Mouse (Mus musculus) stomach, postnatal 0 days (tissue): ENCODE measurements at regions not wholly inside any gene's neighbourhood (a gene's known extent, or its start where the extent isn't known, plus 50 kb on each side); places are given as distances from the start of the nearest gene placed in this dataset.

Experiments used
- ATAC-seq: fragments of 200-750 bp; cut with Nextera tagmentation; 2 replicates; pipeline ENCODE4 v1.8.0; 2017; ENCODE audit not compliant: low FRiP score, low TSS enrichment
- DNase-seq: peaks from one replicate; pipeline ENCODE4 v3.0.0-alpha.2; 2016; ENCODE audit warnings: low spot score
- H3K27ac ChIP-seq: fragments of 300-500 bp; sonication (generic); replicated peaks from 2 replicates; pipeline ENCODE4 v1.5.1; 2014; ENCODE audit warnings: mild to moderate bottlenecking, control low read depth
- H3K27me3 ChIP-seq: fragments of 300-500 bp; sonication (generic); 2 replicates; pipeline ENCODE4 v1.6.1; 2014; ENCODE audit warnings: low read length; ENCODE audit not compliant: control insufficient read depth, insufficient read depth
- H3K36me3 ChIP-seq: fragments of 300-500 bp; sonication (generic); 2 replicates; pipeline ENCODE4 v1.6.1; 2014; ENCODE audit warnings: low read length, mixed read lengths; ENCODE audit not compliant: control insufficient read depth, insufficient read depth
- H3K4me1 ChIP-seq: fragments of 300-500 bp; sonication (generic); replicated peaks from 2 replicates; pipeline ENCODE4 v1.6.1; 2014; ENCODE audit warnings: antibody characterized with exemption; ENCODE audit not compliant: control insufficient read depth, insufficient read depth
- H3K4me2 ChIP-seq: fragments of 300-500 bp; sonication (generic); replicated peaks from 2 replicates; pipeline ENCODE4 v1.6.1; 2014; ENCODE audit warnings: low read depth, mild to moderate bottlenecking, control low read depth, moderate library complexity
- H3K4me3 ChIP-seq: fragments of 300-500 bp; sonication (generic); 2 replicates; pipeline ENCODE4 v1.5.1; 2014; ENCODE audit warnings: low read depth, low read length, control low read depth
- H3K9ac ChIP-seq: fragments of 300-500 bp; sonication (generic); 2 replicates; pipeline ENCODE4 v1.6.1; 2014; ENCODE audit warnings: mild to moderate bottlenecking, low read length, control low read depth, mixed read lengths
- H3K9me3 ChIP-seq: fragments of 300-500 bp; sonication (generic); 2 replicates; pipeline ENCODE4 v1.6.1; 2016; ENCODE audit warnings: low read length; ENCODE audit not compliant: control insufficient read depth
- CTCF ChIP-seq: IDR thresholded peaks from 2 replicates; pipeline ENCODE4 v1.5.1; 2016; ENCODE audit warnings: antibody characterized with exemption, low read depth, mild to moderate bottlenecking, moderate library complexity
- EP300 ChIP-seq: optimal IDR thresholded peaks from 2 replicates; pipeline ENCODE3; 2016; ENCODE audit warnings: antibody characterized with exemption
- WGBS: fragments of 180-500 bp; shearing (Covaris S2); extraction: QIAGEN DNeasy Blood & Tissue Kit; methylation state at CpG from one replicate; pipeline ENCODE4 v1.1.7; 2014; 5-methylcytosine and 5-hydroxymethylcytosine counted together

DNA sequence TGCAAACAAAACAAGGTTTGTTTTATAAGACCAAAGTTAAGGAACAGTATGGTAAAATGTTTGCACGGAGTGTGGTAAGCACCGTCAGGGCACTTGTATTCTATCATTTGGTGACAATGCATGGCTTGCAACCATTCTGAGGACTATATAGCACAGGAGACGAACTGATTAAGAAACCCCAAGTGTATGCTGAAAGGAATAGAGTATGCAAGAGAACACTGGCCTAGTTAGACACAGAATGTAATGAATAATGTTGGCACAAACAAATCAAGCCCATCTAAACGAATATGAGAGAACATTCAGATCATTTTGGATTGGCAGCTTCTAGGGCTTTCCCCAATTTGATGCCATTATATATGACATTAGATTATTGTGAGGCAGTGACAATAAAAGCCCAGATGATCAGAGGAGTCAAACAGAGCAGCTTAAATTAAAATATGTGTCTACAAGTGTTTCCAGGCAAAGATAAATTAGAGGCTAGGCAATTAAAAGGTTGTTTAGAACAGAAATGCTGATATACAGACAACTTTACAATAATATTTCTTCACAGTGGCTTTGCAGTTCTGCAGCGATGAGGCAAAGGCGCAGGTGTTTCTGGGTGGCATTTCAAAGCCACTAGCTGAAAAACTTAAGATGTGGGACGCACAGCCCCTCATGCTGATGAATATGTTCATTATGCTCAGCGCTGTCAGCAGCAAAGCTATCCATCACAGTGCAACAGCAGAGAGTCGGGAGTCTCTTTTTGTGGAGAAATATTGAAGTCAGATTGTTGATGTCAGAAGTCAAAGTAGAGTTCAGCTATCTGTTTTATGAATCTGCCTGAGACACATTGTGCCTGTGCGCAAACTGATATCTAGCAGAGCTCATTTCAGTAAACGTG, 456.9 kb downstream of the Prkd1 start:
- Histone ChIP-seq H3K27ac (no peak overlapping the region), H3K4me3 (no peak overlapping the region), H3K4me2 (no peak overlapping the region), H3K27me3 (no peaks in the 10 kb centered on the region), H3K9me3 (no peaks in the 10 kb centered on the region), H3K9ac (no peak overlapping the region), H3K4me1 (no peaks in the 10 kb centered on the region), H3K36me3 (no peaks in the 10 kb centered on the region)
- no peak for TF ChIP-seq CTCF
- TF ChIP-seq EP300, result no peak
- no peak for DNase-seq
- WGBS, result 53% methylated on average over 11 of the region's 11 CpGs
- no peak for ATAC-seq

- 81% methylated on average over 3 of the region's 3 CpGs for WGBS
- H3K9me3 ChIP-seq, result no peaks in the 10 kb centered on the region
- H3K36me3 ChIP-seq, result no peaks in the 10 kb centered on the region
- no peak overlapping the region for H3K27ac ChIP-seq
- TF ChIP-seq CTCF (no peak), EP300 (no peak)
- no peak overlapping the region for H3K4me3 ChIP-seq
- no peaks in the 10 kb centered on the region for H3K4me1 ChIP-seq
- no peak overlapping the region for H3K4me2 ChIP-seq
- H3K9ac ChIP-seq, result no peak overlapping the region
- no peaks in the 10 kb centered on the region for H3K27me3 ChIP-seq
- DNase-seq (no peak), ATAC-seq (no peak)
These were observed 455.4 kb downstream of the Prkd1 start for GRCm38 (mm10) chr12:50193501-50193900.

- no peak overlapping the region for H3K9ac ChIP-seq
- no peak overlapping the region for H3K27ac ChIP-seq
- H3K4me2 ChIP-seq, result no peak overlapping the region
- ATAC-seq (no peak), DNase-seq (no peak)
- no peaks in the 10 kb centered on the region for H3K9me3 ChIP-seq
- no peaks in the 10 kb centered on the region for H3K27me3 ChIP-seq
- no peak for TF ChIP-seq CTCF
- no peaks in the 10 kb centered on the region for H3K4me1 ChIP-seq
- H3K4me3 ChIP-seq, result no peak overlapping the region
- H3K36me3 ChIP-seq, result no peaks in the 10 kb centered on the region
These were observed 454.2 kb downstream of the Prkd1 start for GRCm38 (mm10) chr12:50194714-50195113.

- Histone ChIP-seq H3K36me3 (no peaks in the 10 kb centered on the region), H3K4me3 (no peak overlapping the region), H3K9me3 (no peaks in the 10 kb centered on the region), H3K9ac (no peak overlapping the region), H3K27me3 (no peaks in the 10 kb centered on the region), H3K4me1 (no peaks in the 10 kb centered on the region), H3K27ac (no peak overlapping the region), H3K4me2 (no peak overlapping the region)
- 56% methylated on average over 2 of the region's 2 CpGs for WGBS
- DNase-seq (no peak), ATAC-seq (no peak)
- TF ChIP-seq CTCF (no peak), EP300 (no peak)
These were observed 452.6 kb downstream of the Prkd1 start for GRCm38 (mm10) chr12:50196339-50196738.

DNA sequence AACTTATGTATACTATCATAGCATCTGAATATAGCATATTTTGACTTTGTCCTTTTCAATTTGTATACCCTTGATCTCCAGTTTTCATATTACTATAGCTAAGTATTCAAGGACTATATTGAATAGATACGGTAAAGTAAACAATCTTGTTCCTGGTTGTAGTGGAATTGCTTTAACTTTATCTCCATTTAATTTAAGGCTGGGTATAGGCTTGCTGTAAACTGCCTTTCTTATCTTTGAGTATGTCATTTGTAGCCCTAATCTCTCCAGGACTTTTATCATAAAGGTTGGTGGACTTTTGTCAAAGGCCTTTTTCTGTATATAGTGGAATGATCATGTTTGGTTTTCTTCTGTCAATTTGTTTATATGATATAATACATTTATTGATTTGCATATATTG, 407.8 kb downstream of the Prkd1 start:
- Histone ChIP-seq H3K9me3 (no peaks in the 10 kb centered on the region), H3K27me3 (no peaks in the 10 kb centered on the region), H3K36me3 (no peaks in the 10 kb centered on the region), H3K9ac (no peak overlapping the region), H3K4me2 (no peak overlapping the region), H3K4me1 (no peaks in the 10 kb centered on the region), H3K4me3 (no peak overlapping the region), H3K27ac (no peak overlapping the region)
- ATAC-seq, result no peak
- DNase-seq, result no peak
- no peak for TF ChIP-seq EP300
- TF ChIP-seq CTCF, result no peak
- WGBS, result 73% methylated on average over 1 of the region's 1 CpGs

DNA sequence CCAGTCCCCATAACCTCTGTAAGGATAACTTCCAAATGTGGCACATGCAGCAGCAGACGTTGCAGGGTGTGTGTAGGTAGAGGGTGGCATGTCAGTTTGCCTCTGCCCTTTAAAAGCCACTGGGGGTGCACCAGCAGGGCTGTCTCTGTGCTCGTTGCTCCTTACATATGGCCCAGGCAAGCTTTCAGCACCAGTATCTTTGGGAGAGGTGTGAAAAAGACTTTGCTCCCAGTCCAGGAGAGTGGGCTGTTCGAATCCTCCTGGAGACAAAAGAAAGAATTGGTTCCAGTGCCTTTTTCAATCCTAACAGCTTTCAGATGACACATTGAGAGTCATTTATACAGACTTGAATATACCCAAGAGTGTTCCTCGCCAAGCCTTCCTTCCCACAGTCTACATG, 390.0 kb downstream of the Prkd1 start:
- ATAC-seq, result no peak
- DNase-seq, result no peak
- H3K4me3 ChIP-seq, result no peak overlapping the region
- H3K9ac ChIP-seq, result no peak overlapping the region
- no peaks in the 10 kb centered on the region for H3K27me3 ChIP-seq
- no peak overlapping the region for H3K4me2 ChIP-seq
- 60% methylated on average over 4 of the region's 4 CpGs for WGBS
- no peaks in the 10 kb centered on the region for H3K4me1 ChIP-seq
- TF ChIP-seq CTCF, result no peak
- no peaks in the 10 kb centered on the region for H3K36me3 ChIP-seq
- no peaks in the 10 kb centered on the region for H3K9me3 ChIP-seq
- no peak overlapping the region for H3K27ac ChIP-seq
